Mouse (Mus musculus): ENCODE results near the gene Dlgap1.
"Not testable (repeated sequence)": the region's sequence is repeated elsewhere in the genome, so short reads cannot be mapped to it uniquely, and the experiment has no call there.

- not testable (repeated sequence) for TF ChIP-seq POLR2A, EP300 (IDR thresholded peaks at IDR 0.05; ENCODE audit: insufficient read depth, low read depth, low read length)
Measured at GRCm38 (mm10) chr17:70837474-70837873, 868.6 kb downstream of the Dlgap1 start.

All from heart, adult 2 months (tissue).